Mouse (Mus musculus) effector memory CD4-positive, alpha-beta T cell, adult 5 months (primary cell): ENCODE results near the gene Itgb4. TPM values are rescaled to one million over a fixed set of nuclear protein-coding genes. Genes with fewer than 3 reads are reported as not detected.

Experiments used
- polyA plus RNA-seq: library from polyadenylated mRNA; unstranded; fragments of 100-300 nt; shearing (Covaris generic); gene quantifications from one replicate; pipeline ENCODE4 v1.2.1, GENCODE M21; 2017

Gene Itgb4
- not detected for polyA plus RNA-seq

GRCm38 (mm10) chr11:115974309-115975082, at the start of gene Itgb4:
TSS of gene Itgb4 (plus strand) at chr11:115974709.

GRCm38 (mm10) chr11:115933108-115933746, 41.3 kb upstream of the Itgb4 start, which contains the start of the genes Sap30bp and Recql5:
TSS of gene Sap30bp (plus strand) at chr11:115933282.
TSS of gene Recql5 (minus strand) at chr11:115933477.

DNA sequence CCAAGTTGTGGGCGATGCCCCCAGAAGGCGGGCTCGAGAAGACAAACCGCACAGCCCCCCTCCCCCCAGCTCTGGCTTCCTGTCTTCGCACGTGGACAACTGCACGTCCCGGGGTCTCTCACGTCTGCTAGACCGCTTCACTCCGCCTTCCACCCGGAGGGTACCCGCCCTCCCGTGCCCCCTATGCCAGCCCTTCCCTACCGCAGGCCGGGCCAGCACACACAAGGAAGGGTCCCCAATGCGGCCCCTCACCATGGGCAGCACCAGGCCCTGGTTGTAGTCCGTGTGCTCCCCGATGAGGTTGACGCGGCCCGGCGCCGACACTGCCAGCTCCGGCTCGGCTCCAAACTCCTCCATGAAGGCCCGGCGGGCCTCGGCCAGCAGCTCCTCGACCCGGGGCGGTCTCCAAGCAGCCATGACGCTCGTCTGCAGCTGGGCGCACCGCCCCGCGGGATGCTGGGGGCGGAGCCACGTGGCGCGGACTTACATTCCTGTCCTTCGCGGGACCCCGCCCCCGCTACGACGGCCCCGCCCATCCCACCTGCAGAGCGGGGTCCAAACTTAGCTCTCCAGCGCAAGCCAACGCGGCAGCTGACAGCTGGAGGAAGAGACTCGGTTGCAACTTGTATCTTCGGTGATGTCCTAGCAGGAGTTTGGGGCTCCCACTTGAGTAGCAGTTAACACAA, 37.9 kb downstream of the Itgb4 start, which contains the start of gene Galk1:
Gene Galk1, minus strand, starts transcription at position 458 of the 686 bp plus-strand sequence.

DNA sequence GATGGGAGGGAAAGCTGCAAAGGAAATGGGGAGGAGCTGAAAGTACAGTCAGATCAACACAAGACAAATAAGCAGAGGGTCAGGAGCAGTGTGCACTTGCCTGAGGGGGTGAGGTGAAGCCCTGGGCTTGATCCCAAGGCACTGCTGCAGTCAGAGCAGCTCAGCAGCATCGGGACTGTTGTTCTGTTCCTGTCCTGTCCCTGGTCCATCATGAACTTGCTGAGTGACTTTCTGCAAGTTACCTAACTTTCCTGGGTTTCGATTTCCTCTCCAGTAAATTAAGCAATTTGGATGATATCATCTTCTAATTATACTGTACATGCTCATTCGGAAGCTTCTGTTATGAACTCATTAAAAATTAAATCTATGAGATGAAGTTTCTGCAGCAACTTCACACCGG, 53.2 kb downstream of the Itgb4 start, which contains the start of gene H3f3b:
Gene H3f3b, minus strand, starts transcription at position 207 of the 400 bp plus-strand sequence.

DNA sequence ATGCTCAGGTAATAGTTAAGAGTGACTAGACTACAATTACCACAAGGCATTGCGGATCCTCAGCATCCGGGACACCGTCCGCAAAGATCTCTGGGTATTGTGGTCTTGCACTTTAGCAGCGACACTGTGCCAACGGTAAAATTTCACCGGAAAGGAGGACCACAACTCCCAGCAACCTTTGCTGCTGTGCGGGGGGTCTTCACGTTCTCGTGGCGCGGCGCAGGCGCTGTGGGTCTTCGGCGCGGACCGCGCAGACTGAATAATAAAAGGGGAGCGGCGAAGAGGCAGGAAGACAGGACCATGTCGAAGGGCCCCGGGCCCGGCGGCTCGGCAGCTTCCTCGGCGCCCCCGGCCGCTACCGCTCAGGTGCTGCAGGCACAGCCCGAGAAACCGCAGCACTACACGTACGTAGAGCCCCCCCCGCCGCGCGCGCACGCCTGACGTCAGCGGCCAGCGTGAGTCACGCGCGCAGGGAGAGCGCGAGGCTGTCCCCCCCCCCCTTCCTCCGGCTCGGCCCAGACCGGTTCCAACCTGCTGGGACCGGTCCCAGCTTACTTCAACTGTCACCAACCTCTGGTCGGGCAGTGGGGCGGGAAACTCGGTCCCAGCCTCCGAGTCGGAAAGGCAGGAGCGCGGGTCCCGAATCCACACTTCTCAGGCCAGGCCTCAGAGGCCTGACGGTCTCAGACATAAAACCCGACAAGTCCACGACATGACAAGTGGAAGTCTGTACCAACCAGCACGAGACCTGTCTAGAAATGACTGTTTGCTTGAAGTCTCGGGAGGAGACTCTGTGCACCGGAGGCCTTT, 55.8 kb downstream of the Itgb4 start, which contains the start of gene Unk:
Gene Unk, plus strand, starts transcription at position 235 of the 810 bp plus-strand sequence.

Other genes with a start within 250 kb of the Itgb4 start
- gene Tmem94, start 209.3 kb upstream of the Itgb4 start, polyA plus RNA-seq = 26.1 TPM
- gene Caskin2, start 161.1 kb upstream of the Itgb4 start, polyA plus RNA-seq = 1.9 TPM
- gene Tsen54, start 160.0 kb upstream of the Itgb4 start, polyA plus RNA-seq = 23.9 TPM
- 29.2 TPM for gene Llgl2, start 150.7 kb upstream of the Itgb4 start, polyA plus RNA-seq
- gene Myo15b, start 116.3 kb upstream of the Itgb4 start, polyA plus RNA-seq = 0.07 TPM
- gene Smim5, start 74.7 kb upstream of the Itgb4 start, polyA plus RNA-seq = 0.60 TPM
- 0.52 TPM for gene Smim6, start 62.7 kb upstream of the Itgb4 start, polyA plus RNA-seq
- 30.1 TPM for gene Sap30bp, start 41.4 kb upstream of the Itgb4 start, polyA plus RNA-seq
- 9.4 TPM for gene Recql5, start 41.2 kb upstream of the Itgb4 start, polyA plus RNA-seq
- 16.1 TPM for gene Galk1, start 38.0 kb downstream of the Itgb4 start, polyA plus RNA-seq
- gene H3f3b, start 53.3 kb downstream of the Itgb4 start, polyA plus RNA-seq = 2,052 TPM
- 35.8 TPM for gene Unk, start 55.6 kb downstream of the Itgb4 start, polyA plus RNA-seq
- 80.3 TPM for gene Unc13d, start 103.3 kb downstream of the Itgb4 start, polyA plus RNA-seq
- gene Wbp2, start 112.3 kb downstream of the Itgb4 start, polyA plus RNA-seq = 312 TPM
- gene Trim47, start 152.5 kb downstream of the Itgb4 start, polyA plus RNA-seq = 0.50 TPM
- 12.1 TPM for gene Trim65, start 156.4 kb downstream of the Itgb4 start, polyA plus RNA-seq
- gene Mrpl38, start 164.2 kb downstream of the Itgb4 start, polyA plus RNA-seq = 73.9 TPM
- 6.1 TPM for gene Fbf1, start 193.5 kb downstream of the Itgb4 start, polyA plus RNA-seq
- gene Ten1, start 224.1 kb downstream of the Itgb4 start, polyA plus RNA-seq = 27.9 TPM
- gene Acox1, start 224.3 kb downstream of the Itgb4 start, polyA plus RNA-seq = 20.6 TPM